Mouse (Mus musculus): ENCODE measurements around the gene Atp1a4.

- TF ChIP-seq EP300 (optimal IDR thresholded peaks at IDR 0.05), result no peak
- peak; percentile 53 for TF ChIP-seq CTCF (IDR thresholded peaks at IDR 0.05; ENCODE audit: low read depth)
Observed at GRCm38 (mm10) chr1:172305635-172306034, 47.4 kb upstream of the Atp1a4 start.
